Mouse (Mus musculus): ENCODE measurements around the gene Amz1. TPM values are rescaled to one million over a fixed set of nuclear protein-coding genes. Genes with fewer than 3 reads are reported as not detected.
A peak's percentile ranks its signal among the peaks of the same experiment; 100 is the strongest.

Amz1 gene
- polyA plus RNA-seq, 1 experiment from 2014 or later = 0.38 TPM

DNA sequence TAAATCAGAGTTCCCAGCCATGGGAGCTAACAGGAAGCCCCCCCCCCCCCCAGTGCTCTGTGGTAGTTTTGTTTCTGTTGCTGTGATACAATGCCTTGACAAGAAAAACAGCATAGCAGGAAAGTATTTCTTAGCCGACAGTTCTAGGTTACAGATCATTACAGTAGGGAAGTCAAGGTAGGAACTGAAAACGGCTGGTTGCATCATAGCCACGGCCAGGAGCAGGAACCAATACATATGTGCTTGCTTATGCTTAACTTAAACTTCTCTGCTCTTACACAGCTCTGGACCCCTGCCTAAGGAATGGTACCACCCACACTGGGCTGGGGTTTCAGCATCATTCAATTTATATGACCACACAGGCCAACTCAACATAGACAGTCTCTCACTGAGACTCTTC, 9.4 kb downstream of the Amz1 start:
- Histone ChIP-seq H3K4me3 (ENCODE audit: low read depth, low read length) (no peak overlapping the region), H3K27ac (ENCODE audit: low read depth, low read length) (no peak overlapping the region), H3K9me3 (ENCODE audit: control insufficient read depth, low read length) (no peaks in the 10 kb centered on the region), H3K9ac (ENCODE audit: low read length) (no peak overlapping the region), H3K4me1 (ENCODE audit: control insufficient read depth, insufficient read depth, low read length) (0 out of 2 replicates have a peak, but pooled peaks cover 5% of the 10 kb centered on the region), H3K27me3 (ENCODE audit: control insufficient read depth, insufficient read depth, low read length) (peaks cover 14% of the 10 kb centered on the region), H3K36me3 (ENCODE audit: control insufficient read depth, insufficient read depth, low read length) (no peaks in the 10 kb centered on the region), H3K4me2 (ENCODE audit: low read depth) (no peak overlapping the region)
- WGBS = 76% methylated on average over 3 of the region's 3 CpGs
- DNase-seq (ENCODE audit: low spot score) (no peak), ATAC-seq (ENCODE audit: insufficient read depth, low FRiP score, low TSS enrichment) (no peak)

DNA sequence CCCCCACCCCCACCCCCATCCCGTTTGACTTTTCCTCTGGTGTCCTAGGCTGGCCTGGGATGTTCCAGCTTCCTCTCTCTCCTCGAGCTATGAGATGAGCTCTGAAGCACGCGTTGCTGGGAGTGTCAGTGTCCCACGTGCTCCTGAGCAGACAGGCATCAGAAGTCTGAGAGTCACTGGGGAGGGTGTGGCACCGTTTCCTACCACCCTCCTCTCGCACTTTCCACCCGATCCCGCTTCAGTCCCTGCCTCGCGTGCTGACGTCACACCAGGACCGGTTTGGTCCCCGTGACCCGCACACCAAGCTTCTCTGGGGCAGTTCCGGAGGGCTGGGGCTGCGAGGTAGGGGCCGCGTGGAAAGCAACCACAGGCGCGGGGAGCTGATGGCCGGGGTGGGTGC, 11.4 kb downstream of the Amz1 start:
- H3K4me3 ChIP-seq (ENCODE audit: low read depth, low read length) = peak overlapping the region; percentile 25; the same call in 1 of the 2 replicates
- H3K9ac ChIP-seq (ENCODE audit: low read length) = peak overlapping the region; percentile 22; the same call in 1 of the 2 replicates
- WGBS = under 1% methylated on average over 20 of the region's 22 CpGs
- H3K4me1 ChIP-seq (ENCODE audit: control insufficient read depth, insufficient read depth, low read length) = 0 out of 2 replicates have a peak, but pooled peaks cover 5% of the 10 kb centered on the region
- H3K27ac ChIP-seq (ENCODE audit: low read depth, low read length) = no peak overlapping the region
- no peak for ATAC-seq (ENCODE audit: insufficient read depth, low FRiP score, low TSS enrichment)
- peaks cover 14% of the 10 kb centered on the region for H3K27me3 ChIP-seq (ENCODE audit: control insufficient read depth, insufficient read depth, low read length)
- no peaks in the 10 kb centered on the region for H3K9me3 ChIP-seq (ENCODE audit: control insufficient read depth, low read length)
- DNase-seq (ENCODE audit: low spot score) = peak; percentile 32
- H3K4me2 ChIP-seq (ENCODE audit: low read depth) = peak overlapping the region; percentile 45
- no peaks in the 10 kb centered on the region for H3K36me3 ChIP-seq (ENCODE audit: control insufficient read depth, insufficient read depth, low read length)

GRCm38 (mm10) chr5:140736166-140736565, 12.2 kb downstream of the Amz1 start:
- no peak overlapping the region; the same call in 1 of the 2 replicates for H3K4me2 ChIP-seq (ENCODE audit: low read depth)
- H3K9ac ChIP-seq (ENCODE audit: low read length) = no peak overlapping the region
- 16% methylated on average over 12 of the region's 13 CpGs for WGBS
- H3K36me3 ChIP-seq (ENCODE audit: control insufficient read depth, insufficient read depth, low read length) = no peaks in the 10 kb centered on the region
- no peak overlapping the region for H3K4me3 ChIP-seq (ENCODE audit: low read depth, low read length)
- DNase-seq (ENCODE audit: low spot score) (no peak), ATAC-seq (ENCODE audit: insufficient read depth, low FRiP score, low TSS enrichment) (no peak)
- no peaks in the 10 kb centered on the region for H3K9me3 ChIP-seq (ENCODE audit: control insufficient read depth, low read length)
- 0 out of 2 replicates have a peak, but pooled peaks cover 5% of the 10 kb centered on the region for H3K4me1 ChIP-seq (ENCODE audit: control insufficient read depth, insufficient read depth, low read length)
- H3K27ac ChIP-seq (ENCODE audit: low read depth, low read length) = no peak overlapping the region
- H3K27me3 ChIP-seq (ENCODE audit: control insufficient read depth, insufficient read depth, low read length) = peaks cover 14% of the 10 kb centered on the region

DNA sequence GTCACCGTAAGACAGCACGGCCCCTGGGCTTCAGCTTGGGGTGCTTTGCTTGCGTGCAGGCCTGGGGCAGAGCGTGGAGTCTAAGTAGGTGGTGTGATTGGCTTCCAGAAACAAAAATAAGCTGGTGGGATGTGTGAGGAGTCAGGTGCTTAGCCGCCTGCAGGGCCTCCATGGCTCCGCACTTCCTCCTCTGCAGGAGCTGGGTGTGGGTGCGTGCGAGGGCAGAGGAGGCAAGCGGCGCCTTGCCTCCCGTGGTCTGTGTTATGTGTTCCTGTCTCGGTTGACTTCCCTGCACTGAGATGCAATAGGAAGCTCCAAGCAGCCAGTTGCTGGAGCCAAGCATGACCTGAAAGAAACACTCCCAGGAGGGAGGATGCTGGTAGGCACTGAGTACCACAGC, 15.9 kb downstream of the Amz1 start:
- no peak for ATAC-seq (ENCODE audit: insufficient read depth, low FRiP score, low TSS enrichment)

GRCm38 (mm10) chr5:140741040-140741439, 17.1 kb downstream of the Amz1 start:
- WGBS = 73% methylated on average over 11 of the region's 11 CpGs
- H3K36me3 ChIP-seq (ENCODE audit: control insufficient read depth, insufficient read depth, low read length) = no peaks in the 10 kb centered on the region
- ATAC-seq (ENCODE audit: insufficient read depth, low FRiP score, low TSS enrichment) = no peak

More for the DNA sequence above, 15.9 kb downstream of the Amz1 start:
- Histone ChIP-seq H3K36me3 (ENCODE audit: control insufficient read depth, insufficient read depth, low read length) (no peaks in the 10 kb centered on the region), H3K27me3 (ENCODE audit: control insufficient read depth, insufficient read depth, low read length) (peaks cover 14% of the 10 kb centered on the region), H3K9ac (ENCODE audit: low read length) (no peak overlapping the region), H3K9me3 (ENCODE audit: control insufficient read depth, low read length) (no peaks in the 10 kb centered on the region), H3K4me1 (ENCODE audit: control insufficient read depth, insufficient read depth, low read length) (0 out of 2 replicates have a peak, but pooled peaks cover 5% of the 10 kb centered on the region), H3K4me2 (ENCODE audit: low read depth) (no peak overlapping the region), H3K4me3 (ENCODE audit: low read depth, low read length) (no peak overlapping the region), H3K27ac (ENCODE audit: low read depth, low read length) (no peak overlapping the region)
- DNase-seq (ENCODE audit: low spot score) = no peak
- 72% methylated on average over 12 of the region's 12 CpGs for WGBS

DNA sequence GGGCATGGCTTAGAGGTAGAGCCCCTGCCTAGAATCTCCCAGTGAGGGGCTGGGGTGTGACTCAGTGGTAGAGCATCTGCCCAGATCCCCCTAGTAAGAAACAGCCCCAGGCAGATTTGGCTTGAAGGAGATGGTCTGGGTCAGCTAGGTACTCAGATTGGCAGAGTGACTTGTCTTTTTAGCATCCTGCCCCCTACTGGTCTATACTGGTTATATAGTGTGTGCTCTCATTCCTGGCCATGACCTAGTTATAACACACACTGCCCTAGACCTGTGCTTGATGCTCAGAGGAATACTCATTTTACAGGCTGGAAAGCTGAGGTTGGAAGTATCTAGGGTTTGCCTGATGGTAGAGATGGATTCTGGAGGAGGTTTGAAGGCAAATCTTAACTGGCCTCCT, 17.9 kb downstream of the Amz1 start:
- DNase-seq (ENCODE audit: low spot score) (no peak), ATAC-seq (ENCODE audit: insufficient read depth, low FRiP score, low TSS enrichment) (no peak)
- no peak overlapping the region for H3K9ac ChIP-seq (ENCODE audit: low read length)
- no peaks in the 10 kb centered on the region for H3K9me3 ChIP-seq (ENCODE audit: control insufficient read depth, low read length)
- no peak overlapping the region for H3K27ac ChIP-seq (ENCODE audit: low read depth, low read length)
- H3K4me3 ChIP-seq (ENCODE audit: low read depth, low read length) = no peak overlapping the region
- no peaks in the 10 kb centered on the region for H3K36me3 ChIP-seq (ENCODE audit: control insufficient read depth, insufficient read depth, low read length)
- H3K4me2 ChIP-seq (ENCODE audit: low read depth) = no peak overlapping the region
- no peaks in the 10 kb centered on the region for H3K4me1 ChIP-seq (ENCODE audit: control insufficient read depth, insufficient read depth, low read length)
- H3K27me3 ChIP-seq (ENCODE audit: control insufficient read depth, insufficient read depth, low read length) = peaks cover 2% of the 10 kb centered on the region; the same call in 1 of the 2 replicates

More at GRCm38 (mm10) chr5:140741040-140741439, 17.1 kb downstream of the Amz1 start:
- no peak overlapping the region for H3K9ac ChIP-seq (ENCODE audit: low read length)
- no peak overlapping the region for H3K4me3 ChIP-seq (ENCODE audit: low read depth, low read length)
- H3K27me3 ChIP-seq (ENCODE audit: control insufficient read depth, insufficient read depth, low read length) = peaks cover 6% of the 10 kb centered on the region
- H3K9me3 ChIP-seq (ENCODE audit: control insufficient read depth, low read length) = no peaks in the 10 kb centered on the region
- no peak for DNase-seq (ENCODE audit: low spot score)
- H3K4me2 ChIP-seq (ENCODE audit: low read depth) = no peak overlapping the region
- no peak overlapping the region for H3K27ac ChIP-seq (ENCODE audit: low read depth, low read length)
- no peaks in the 10 kb centered on the region for H3K4me1 ChIP-seq (ENCODE audit: control insufficient read depth, insufficient read depth, low read length)

GRCm38 (mm10) chr5:140743706-140744131, 19.8 kb downstream of the Amz1 start:
- no peak overlapping the region for H3K4me2 ChIP-seq (ENCODE audit: low read depth)
- WGBS = 34% methylated on average over 12 of the region's 12 CpGs
- no peaks in the 10 kb centered on the region for H3K4me1 ChIP-seq (ENCODE audit: control insufficient read depth, insufficient read depth, low read length)
- no peak overlapping the region for H3K4me3 ChIP-seq (ENCODE audit: low read depth, low read length)
- no peaks in the 10 kb centered on the region for H3K9me3 ChIP-seq (ENCODE audit: control insufficient read depth, low read length)
- no peaks in the 10 kb centered on the region for H3K36me3 ChIP-seq (ENCODE audit: control insufficient read depth, insufficient read depth, low read length)
- no peak for ATAC-seq (ENCODE audit: insufficient read depth, low FRiP score, low TSS enrichment)
- H3K27ac ChIP-seq (ENCODE audit: low read depth, low read length) = no peak overlapping the region
- no peak for DNase-seq (ENCODE audit: low spot score)
- H3K27me3 ChIP-seq (ENCODE audit: control insufficient read depth, insufficient read depth, low read length) = no peaks in the 10 kb centered on the region
- H3K9ac ChIP-seq (ENCODE audit: low read length) = no peak overlapping the region

DNA sequence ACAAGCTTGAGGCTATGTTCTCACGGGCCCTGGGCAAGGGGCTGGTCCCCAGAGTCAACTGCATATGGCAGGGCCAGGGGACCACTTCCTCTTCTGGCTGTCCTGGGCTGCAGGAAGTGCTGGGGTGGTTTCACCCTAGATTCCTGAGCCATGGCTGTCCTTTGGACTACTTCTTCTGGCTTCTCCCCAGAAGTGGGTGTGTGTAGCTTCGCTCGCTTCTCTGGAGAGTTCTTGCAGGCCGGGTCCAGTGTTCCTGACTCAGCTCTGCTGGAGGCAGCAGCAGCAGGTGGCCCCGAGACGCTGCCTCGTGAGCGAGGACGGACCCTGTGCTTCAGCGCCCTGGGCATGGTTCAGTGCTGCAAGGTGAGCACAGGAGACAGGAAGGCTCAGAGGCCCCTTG, 24.5 kb downstream of the Amz1 start:
- DNase-seq (ENCODE audit: low spot score) = no peak
- Histone ChIP-seq H3K27me3 (ENCODE audit: control insufficient read depth, insufficient read depth, low read length) (no peaks in the 10 kb centered on the region), H3K4me2 (ENCODE audit: low read depth) (no peak overlapping the region), H3K4me3 (ENCODE audit: low read depth, low read length) (no peak overlapping the region), H3K4me1 (ENCODE audit: control insufficient read depth, insufficient read depth, low read length) (no peaks in the 10 kb centered on the region), H3K9ac (ENCODE audit: low read length) (no peak overlapping the region), H3K9me3 (ENCODE audit: control insufficient read depth, low read length) (peaks cover 4% of the 10 kb centered on the region), H3K27ac (ENCODE audit: low read depth, low read length) (no peak overlapping the region), H3K36me3 (ENCODE audit: control insufficient read depth, insufficient read depth, low read length) (no peaks in the 10 kb centered on the region)
- no peak for ATAC-seq (ENCODE audit: insufficient read depth, low FRiP score, low TSS enrichment)
- 86% methylated on average over 10 of the region's 10 CpGs for WGBS

DNA sequence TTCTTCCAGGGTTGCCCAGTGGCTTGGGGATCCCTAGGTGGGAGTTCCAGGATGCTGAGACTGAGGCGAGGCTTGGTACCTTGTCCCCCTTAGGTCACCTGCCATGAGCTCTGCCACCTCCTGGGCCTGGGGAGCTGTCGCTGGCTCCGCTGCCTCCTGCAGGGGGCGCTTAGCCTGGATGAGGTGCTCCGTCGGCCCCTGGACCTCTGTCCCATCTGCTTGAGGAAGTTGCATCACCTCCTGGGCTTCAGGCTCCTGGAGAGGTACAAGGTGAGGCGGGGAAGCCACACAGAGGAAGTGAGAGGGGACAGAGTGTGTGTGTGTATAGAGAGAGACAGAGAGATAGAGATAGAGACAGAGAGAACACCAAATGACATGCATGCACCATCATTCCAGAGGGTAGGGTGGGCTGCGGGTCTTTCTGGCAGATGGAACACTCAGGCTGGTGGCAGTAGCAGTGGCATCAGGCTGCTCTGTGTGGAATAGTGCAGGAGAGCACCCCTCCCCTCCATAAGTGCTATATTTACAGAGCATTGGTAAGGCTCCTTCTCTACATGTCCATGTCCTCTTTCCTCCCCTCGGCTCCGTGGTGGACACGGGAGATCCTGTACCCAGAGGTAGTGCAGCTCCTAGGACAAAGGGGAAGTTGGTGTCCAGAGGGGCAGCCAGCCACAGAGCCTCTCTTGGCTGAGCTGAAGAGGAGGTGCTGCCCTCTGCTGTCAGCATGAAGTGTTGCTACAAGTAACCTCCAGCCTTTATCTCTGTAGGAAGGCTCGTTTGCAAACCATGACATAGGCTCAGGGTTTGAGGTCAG, 25.3 kb downstream of the Amz1 start:
- 0 out of 2 replicates have a peak overlapping the region, but pooled peaks have one; percentile 4 for H3K27ac ChIP-seq (ENCODE audit: low read depth, low read length)
- ATAC-seq (ENCODE audit: insufficient read depth, low FRiP score, low TSS enrichment) = peak; percentile 76

More for the DNA sequence above, 25.3 kb downstream of the Amz1 start:
- Histone ChIP-seq H3K4me2 (ENCODE audit: low read depth) (peak overlapping the region; percentile 26), H3K36me3 (ENCODE audit: control insufficient read depth, insufficient read depth, low read length) (no peaks in the 10 kb centered on the region), H3K9ac (ENCODE audit: low read length) (peak overlapping the region; percentile 50), H3K4me3 (ENCODE audit: low read depth, low read length) (peak overlapping the region; percentile 1; the same call in 1 of the 2 replicates), H3K9me3 (ENCODE audit: control insufficient read depth, low read length) (peaks cover 4% of the 10 kb centered on the region), H3K4me1 (ENCODE audit: control insufficient read depth, insufficient read depth, low read length) (no peaks in the 10 kb centered on the region), H3K27me3 (ENCODE audit: control insufficient read depth, insufficient read depth, low read length) (no peaks in the 10 kb centered on the region)
- DNase-seq (ENCODE audit: low spot score) = peak; percentile 81
- WGBS = 22% methylated on average over 12 of the region's 12 CpGs
